Mouse (Mus musculus): ENCODE results near the gene Cdk11b. TPM values are rescaled to one million over a fixed set of nuclear protein-coding genes. Genes with fewer than 3 reads are reported as not detected.
"Not testable (repeated sequence)": the region's sequence is repeated elsewhere in the genome, so short reads cannot be mapped to it uniquely, and the experiment has no call there.

The Cdk11b gene
- total and polyA plus RNA-seq, 3 experiments = 53.3 to 144 (median 86.4) TPM

GRCm38 (mm10) chr4:155668689-155669597 lies 44.3 kb downstream of the Cdk11b start, which contains the start of gene Mib2:
Gene Mib2, minus strand, starts transcription at chr4:155669198.
- H3K36me3 ChIP-seq (replicated peaks) = peaks cover 22% of the 10 kb centered on the region
- DNase-seq (ENCODE audit: low spot score) = peak; percentile 93
- peaks cover 23% of the 10 kb centered on the region for H3K4me1 ChIP-seq (ENCODE audit: insufficient read depth, low read depth, low read length)
- peak within 1 kb of the TSS; percentile 92 for H3K4me3 ChIP-seq (ENCODE audit: low read depth, low read length)
- 0 out of 2 replicates have a peak, but pooled peaks cover 2% of the 10 kb centered on the region for H3K27me3 ChIP-seq (ENCODE audit: insufficient read depth, low read length)
- H3K9me3 ChIP-seq (replicated peaks) = no peaks in the 10 kb centered on the region
- peak; percentile 99 for ATAC-seq (ENCODE audit: extremely low read depth, insufficient number of reproducible peaks, low FRiP score, poor library complexity, severe bottlenecking)
- TF ChIP-seq TAL1 (conservative IDR thresholded peaks at IDR 0.05; ENCODE audit: low read depth, low read length) (no peak), CTCF (IDR thresholded peaks at IDR 0.05; ENCODE audit: low read depth, low read length) (no peak), GATA1 (IDR thresholded peaks at IDR 0.05; ENCODE audit: borderline replicate concordance, low read length) (no peak), GATA2 (IDR thresholded peaks at IDR 0.05; ENCODE audit: borderline replicate concordance, low read depth, low read length) (no peak), POLR2AphosphoS5 (IDR thresholded peaks at IDR 0.05; ENCODE audit: insufficient replicate concordance, low read depth, low read length) (no peak)

GRCm38 (mm10) chr4:155669598-155670075 lies 45.0 kb downstream of the Cdk11b start:
- H3K36me3 ChIP-seq (replicated peaks) = peaks cover 16% of the 10 kb centered on the region
- ATAC-seq (ENCODE audit: extremely low read depth, insufficient number of reproducible peaks, low FRiP score, poor library complexity, severe bottlenecking) = 0 out of 2 replicates have a peak, but pooled peaks have one; percentile 1

GRCm38 (mm10) chr4:155670236-155670635 lies 45.6 kb downstream of the Cdk11b start:
- not testable (repeated sequence) for DNase-seq (ENCODE audit: low spot score); ATAC-seq (ENCODE audit: extremely low read depth, insufficient number of reproducible peaks, low FRiP score, poor library complexity, severe bottlenecking); H3K4me3 ChIP-seq (ENCODE audit: low read depth, low read length); H3K36me3 ChIP-seq (replicated peaks); H3K9me3 ChIP-seq (replicated peaks); H3K27me3 ChIP-seq (ENCODE audit: insufficient read depth, low read length)
- H3K4me1 ChIP-seq (ENCODE audit: insufficient read depth, low read depth, low read length) = peaks cover 23% of the 10 kb centered on the region

More at GRCm38 (mm10) chr4:155669598-155670075, 45.0 kb downstream of the Cdk11b start:
- peaks cover 23% of the 10 kb centered on the region for H3K4me1 ChIP-seq (ENCODE audit: insufficient read depth, low read depth, low read length)
- peak overlapping the region; percentile 92 for H3K4me3 ChIP-seq (ENCODE audit: low read depth, low read length)
- H3K9me3 ChIP-seq (replicated peaks) = no peaks in the 10 kb centered on the region
- no peak for DNase-seq (ENCODE audit: low spot score)
- H3K27me3 ChIP-seq (ENCODE audit: insufficient read depth, low read length) = 0 out of 2 replicates have a peak, but pooled peaks cover 2% of the 10 kb centered on the region
- TF ChIP-seq TAL1 (conservative IDR thresholded peaks at IDR 0.05; ENCODE audit: low read depth, low read length) (no peak), CTCF (IDR thresholded peaks at IDR 0.05; ENCODE audit: low read depth, low read length) (no peak), GATA1 (IDR thresholded peaks at IDR 0.05; ENCODE audit: borderline replicate concordance, low read length) (no peak), POLR2AphosphoS5 (IDR thresholded peaks at IDR 0.05; ENCODE audit: insufficient replicate concordance, low read depth, low read length) (no peak), GATA2 (IDR thresholded peaks at IDR 0.05; ENCODE audit: borderline replicate concordance, low read depth, low read length) (no peak)

- TF ChIP-seq POLR2AphosphoS5 (IDR thresholded peaks at IDR 0.05; ENCODE audit: insufficient replicate concordance, low read depth, low read length) (no peak), TAL1 (conservative IDR thresholded peaks at IDR 0.05; ENCODE audit: low read depth, low read length) (no peak)
- DNase-seq (ENCODE audit: low spot score) (no peak), ATAC-seq (ENCODE audit: extremely low read depth, insufficient number of reproducible peaks, low FRiP score, poor library complexity, severe bottlenecking) (no peak)
- Histone ChIP-seq H3K9me3 (replicated peaks) (no peaks in the 10 kb centered on the region), H3K36me3 (replicated peaks) (no peaks in the 10 kb centered on the region), H3K4me1 (ENCODE audit: insufficient read depth, low read depth, low read length) (peaks cover 21% of the 10 kb centered on the region), H3K27me3 (ENCODE audit: insufficient read depth, low read length) (0 out of 2 replicates have a peak, but pooled peaks cover 2% of the 10 kb centered on the region), H3K4me3 (ENCODE audit: low read depth, low read length) (no peak overlapping the region)
These were observed 47.4 kb downstream of the Cdk11b start for GRCm38 (mm10) chr4:155672082-155672481.

- Histone ChIP-seq H3K27me3 (ENCODE audit: insufficient read depth, low read length) (0 out of 2 replicates have a peak, but pooled peaks cover 2% of the 10 kb centered on the region), H3K4me3 (ENCODE audit: low read depth, low read length) (no peak overlapping the region), H3K9me3 (replicated peaks) (no peaks in the 10 kb centered on the region), H3K36me3 (replicated peaks) (no peaks in the 10 kb centered on the region), H3K4me1 (ENCODE audit: insufficient read depth, low read depth, low read length) (peaks cover 2% of the 10 kb centered on the region; the same call in 1 of the 2 replicates)
- ATAC-seq (ENCODE audit: extremely low read depth, insufficient number of reproducible peaks, low FRiP score, poor library complexity, severe bottlenecking) (no peak), DNase-seq (ENCODE audit: low spot score) (no peak)
- no peak for TF ChIP-seq CTCF (IDR thresholded peaks at IDR 0.05; ENCODE audit: low read depth, low read length)
- TF ChIP-seq GATA1 (IDR thresholded peaks at IDR 0.05; ENCODE audit: borderline replicate concordance, low read length) = no peak
- TF ChIP-seq TAL1 (conservative IDR thresholded peaks at IDR 0.05; ENCODE audit: low read depth, low read length) = no peak
- no peak for TF ChIP-seq POLR2AphosphoS5 (IDR thresholded peaks at IDR 0.05; ENCODE audit: insufficient replicate concordance, low read depth, low read length)
- TF ChIP-seq GATA2 (IDR thresholded peaks at IDR 0.05; ENCODE audit: borderline replicate concordance, low read depth, low read length) = no peak
These were observed 51.3 kb downstream of the Cdk11b start for GRCm38 (mm10) chr4:155675991-155676390.

- DNase-seq (ENCODE audit: low spot score); ATAC-seq (ENCODE audit: extremely low read depth, insufficient number of reproducible peaks, low FRiP score, poor library complexity, severe bottlenecking): not testable (repeated sequence)
These were observed 59.1 kb downstream of the Cdk11b start for GRCm38 (mm10) chr4:155683670-155684277.

GRCm38 (mm10) chr4:155687764-155688163 lies 63.1 kb downstream of the Cdk11b start:
- H3K27me3 ChIP-seq (ENCODE audit: insufficient read depth, low read length) = peaks cover 29% of the 10 kb centered on the region
- not testable (repeated sequence) for DNase-seq (ENCODE audit: low spot score); H3K9me3 ChIP-seq (replicated peaks); H3K4me3 ChIP-seq (ENCODE audit: low read depth, low read length); H3K36me3 ChIP-seq (replicated peaks); ATAC-seq (ENCODE audit: extremely low read depth, insufficient number of reproducible peaks, low FRiP score, poor library complexity, severe bottlenecking); H3K4me1 ChIP-seq (ENCODE audit: insufficient read depth, low read depth, low read length)

More at GRCm38 (mm10) chr4:155683670-155684277, 59.1 kb downstream of the Cdk11b start:
- H3K9me3 ChIP-seq (replicated peaks); H3K36me3 ChIP-seq (replicated peaks); H3K4me1 ChIP-seq (ENCODE audit: insufficient read depth, low read depth, low read length); H3K4me3 ChIP-seq (ENCODE audit: low read depth, low read length): not testable (repeated sequence)
- H3K27me3 ChIP-seq (ENCODE audit: insufficient read depth, low read length) = peaks cover 18% of the 10 kb centered on the region

All from G1E (cell line).